Mouse (Mus musculus) kidney, postnatal 0 days (tissue): ENCODE data around the gene Ociad1. TPM values are rescaled to one million over a fixed set of nuclear protein-coding genes. Genes with fewer than 3 reads are reported as not detected.

Experiments used
- ATAC-seq: fragments of 200-750 bp; cut with Nextera tagmentation; replicated peaks from 2 replicates; pipeline ENCODE4 v1.8.0; 2017; ENCODE audit warnings: low read depth, moderate number of reproducible peaks, moderate TSS enrichment, moderate library complexity; ENCODE audit not compliant: low FRiP score
- DNase-seq: peaks from one replicate; pipeline ENCODE4 v3.0.0-alpha.2; 2016; ENCODE audit warnings: low spot score
- H3K27ac ChIP-seq: fragments of 300-500 bp; sonication (generic); 2 replicates; pipeline ENCODE4 v1.5.1; 2014; ENCODE audit warnings: mild to moderate bottlenecking
- H3K27me3 ChIP-seq: fragments of 300-500 bp; sonication (generic); 2 replicates; pipeline ENCODE4 v1.6.1; 2014; ENCODE audit warnings: low read length, mixed read lengths; ENCODE audit not compliant: insufficient read depth
- H3K36me3 ChIP-seq: fragments of 300-500 bp; sonication (generic); 2 replicates; pipeline ENCODE4 v1.6.1; 2014; ENCODE audit warnings: low read length, mixed read lengths; ENCODE audit not compliant: insufficient read depth
- H3K4me1 ChIP-seq: fragments of 300-500 bp; sonication (generic); replicated peaks from 2 replicates; pipeline ENCODE4 v1.6.1; 2014; ENCODE audit warnings: antibody characterized with exemption, low read length, mixed read lengths; ENCODE audit not compliant: insufficient read depth
- H3K4me2 ChIP-seq: fragments of 300-500 bp; sonication (generic); 2 replicates; pipeline ENCODE4 v1.6.1; 2014; ENCODE audit warnings: mild to moderate bottlenecking, low read length, moderate library complexity, mixed read lengths
- H3K4me3 ChIP-seq: fragments of 300-500 bp; sonication (generic); replicated peaks from 2 replicates; pipeline ENCODE4 v1.5.1; 2014; ENCODE audit warnings: low read depth, low read length
- H3K9ac ChIP-seq: fragments of 300-500 bp; sonication (generic); 2 replicates; pipeline ENCODE4 v1.6.1; 2014; ENCODE audit warnings: low read depth, low read length
- H3K9me3 ChIP-seq: fragments of 300-500 bp; sonication (generic); replicated peaks from 2 replicates; pipeline ENCODE4 v1.6.1; 2016; ENCODE audit warnings: low read length, inconsistent platforms, mixed read lengths
- CTCF ChIP-seq: IDR thresholded peaks from 2 replicates; pipeline ENCODE4 v1.5.1; 2016; ENCODE audit warnings: antibody characterized with exemption, low read depth, mild to moderate bottlenecking, moderate library complexity
- WGBS: fragments of 180-500 bp; shearing (Covaris S2); extraction: QIAGEN DNeasy Blood & Tissue Kit; methylation state at CpG from one replicate; pipeline ENCODE4 v1.1.7; 2014; 5-methylcytosine and 5-hydroxymethylcytosine counted together
- polyA plus RNA-seq: library from polyadenylated mRNA; unstranded; fragments of >200 nt; fragmentation: Nextera tagmentation; extraction: Ambion mirVana; gene quantifications from 2 replicates; pipeline ENCODE4 v1.2.1, GENCODE M21; 2015

Gene Ociad1
- polyA plus RNA-seq, 1 experiment from 2014 or later = 209 TPM

DNA sequence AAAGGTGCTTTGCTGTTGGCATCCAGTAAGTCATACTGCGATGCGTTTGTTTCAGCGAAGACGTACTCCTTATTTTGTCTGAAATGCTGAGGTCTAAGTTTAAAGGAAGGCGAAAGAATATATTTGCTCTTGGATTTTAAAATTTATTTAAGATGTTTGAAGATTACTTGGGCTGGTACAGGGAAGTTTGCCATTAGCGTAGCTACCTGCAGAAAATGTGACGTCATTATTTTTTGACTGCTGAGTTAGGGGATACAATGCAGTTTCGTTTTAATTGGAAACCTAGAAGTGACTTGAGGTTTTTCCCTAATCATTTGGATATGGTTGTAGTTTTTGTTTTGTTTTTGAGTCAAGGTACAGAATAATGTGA is 859 bp downstream of the Ociad1 start:
- Histone ChIP-seq H3K4me3 (peak overlapping the region; percentile 96), H3K27me3 (no peaks in the 10 kb centered on the region), H3K36me3 (0 out of 2 replicates have a peak, but pooled peaks cover 16% of the 10 kb centered on the region), H3K4me1 (0 out of 2 replicates have a peak, but pooled peaks cover 3% of the 10 kb centered on the region), H3K9me3 (no peaks in the 10 kb centered on the region), H3K9ac (peak overlapping the region; percentile 82), H3K4me2 (peak overlapping the region; percentile 73), H3K27ac (peak overlapping the region; percentile 94)
- WGBS = 10% methylated on average over 8 of the region's 8 CpGs
- no peak for ATAC-seq
- peak; percentile 18 for DNase-seq
- TF ChIP-seq CTCF = no peak

- no peaks in the 10 kb centered on the region for H3K9me3 ChIP-seq
- no peak for TF ChIP-seq CTCF
- H3K27ac ChIP-seq = no peak overlapping the region
- DNase-seq = no peak
- no peaks in the 10 kb centered on the region for H3K27me3 ChIP-seq
- H3K4me1 ChIP-seq = 0 out of 2 replicates have a peak, but pooled peaks cover 3% of the 10 kb centered on the region
- H3K4me2 ChIP-seq = no peak overlapping the region
- H3K36me3 ChIP-seq = 0 out of 2 replicates have a peak, but pooled peaks cover 19% of the 10 kb centered on the region
- no peak overlapping the region for H3K4me3 ChIP-seq
- H3K9ac ChIP-seq = no peak overlapping the region
- ATAC-seq = no peak
- 96% methylated on average over 7 of the region's 7 CpGs for WGBS
Observed at GRCm38 (mm10) chr5:73295016-73295415, 2.4 kb downstream of the Ociad1 start.

- Histone ChIP-seq H3K4me3 (no peak overlapping the region), H3K4me1 (0 out of 2 replicates have a peak, but pooled peaks cover 3% of the 10 kb centered on the region), H3K27me3 (no peaks in the 10 kb centered on the region), H3K9ac (no peak overlapping the region), H3K4me2 (no peak overlapping the region), H3K36me3 (peaks cover 25% of the 10 kb centered on the region; the same call in 1 of the 2 replicates), H3K27ac (no peak overlapping the region), H3K9me3 (no peaks in the 10 kb centered on the region)
- TF ChIP-seq CTCF = no peak
- 90% methylated on average over 4 of the region's 4 CpGs for WGBS
- ATAC-seq (no peak), DNase-seq (no peak)
Observed at GRCm38 (mm10) chr5:73295916-73296315, 3.3 kb downstream of the Ociad1 start.

GRCm38 (mm10) chr5:73301601-73302307 is 9.2 kb downstream of the Ociad1 start:
- Histone ChIP-seq H3K4me1 (no peaks in the 10 kb centered on the region), H3K4me2 (no peak overlapping the region), H3K27ac (no peak overlapping the region), H3K27me3 (no peaks in the 10 kb centered on the region), H3K9ac (no peak overlapping the region), H3K36me3 (peaks cover 36% of the 10 kb centered on the region), H3K4me3 (no peak overlapping the region), H3K9me3 (no peaks in the 10 kb centered on the region)
- ATAC-seq (no peak), DNase-seq (no peak)
- TF ChIP-seq CTCF = no peak
- 87% methylated on average over 7 of the region's 7 CpGs for WGBS

- H3K27me3 ChIP-seq = no peaks in the 10 kb centered on the region
- no peak overlapping the region for H3K4me3 ChIP-seq
- H3K9me3 ChIP-seq = no peaks in the 10 kb centered on the region
- 85% methylated on average over 12 of the region's 12 CpGs for WGBS
- H3K27ac ChIP-seq = no peak overlapping the region
- peaks cover 54% of the 10 kb centered on the region for H3K36me3 ChIP-seq
- no peak for TF ChIP-seq CTCF
- peak; percentile 23 for DNase-seq
- ATAC-seq = no peak
- H3K9ac ChIP-seq = no peak overlapping the region
- no peaks in the 10 kb centered on the region for H3K4me1 ChIP-seq
- no peak overlapping the region for H3K4me2 ChIP-seq
Observed at GRCm38 (mm10) chr5:73304507-73304906, 11.9 kb downstream of the Ociad1 start.

DNA sequence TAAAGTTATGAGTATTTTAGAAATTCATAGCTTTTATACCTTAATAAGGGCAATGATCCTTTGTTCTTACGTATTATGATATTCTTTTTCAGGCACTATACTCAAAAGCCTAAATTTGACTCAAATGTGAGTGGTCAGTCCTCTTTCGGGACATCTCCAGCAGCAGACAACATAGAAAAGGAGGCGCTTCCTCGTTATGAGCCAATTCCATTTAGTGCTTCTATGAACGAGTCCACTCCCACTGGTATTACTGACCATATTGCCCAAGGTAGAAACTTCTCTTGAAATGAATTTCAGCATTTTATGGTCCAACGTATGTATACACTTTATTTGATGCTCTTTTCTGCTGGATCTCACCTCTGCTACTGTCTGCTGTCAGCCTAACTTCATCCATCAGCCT is 13.9 kb downstream of the Ociad1 start:
- H3K9ac ChIP-seq = no peak overlapping the region

More for the DNA sequence above, 13.9 kb downstream of the Ociad1 start:
- Histone ChIP-seq H3K4me2 (no peak overlapping the region), H3K27ac (no peak overlapping the region), H3K36me3 (peaks cover 52% of the 10 kb centered on the region), H3K9me3 (no peaks in the 10 kb centered on the region), H3K27me3 (no peaks in the 10 kb centered on the region), H3K4me3 (no peak overlapping the region), H3K4me1 (no peaks in the 10 kb centered on the region)
- TF ChIP-seq CTCF = no peak
- DNase-seq (no peak), ATAC-seq (no peak)
- 96% methylated on average over 6 of the region's 6 CpGs for WGBS
